Mouse (Mus musculus) G1E (cell line): ENCODE measurements around the gene Ptprg. TPM values are rescaled to one million over a fixed set of nuclear protein-coding genes. Genes with fewer than 3 reads are reported as not detected.

Source experiments
- ATAC-seq: 2 replicates; pipeline ENCODE4 v1.8.0; 2016; ENCODE audit warnings: mild to moderate bottlenecking; ENCODE audit not compliant: insufficient number of reproducible peaks, poor library complexity, low FRiP score, severe bottlenecking; ENCODE audit errors: extremely low read depth
- DNase-seq: peaks from one replicate; pipeline ENCODE4 v3.0.0; 2012; ENCODE audit warnings: low spot score
- H3K27me3 ChIP-seq: 2 replicates; pipeline ENCODE4 v1.6.1; 2012; ENCODE audit warnings: mild to moderate bottlenecking, low read length, inconsistent platforms; ENCODE audit not compliant: insufficient read depth
- H3K36me3 ChIP-seq: replicated peaks from 2 replicates; pipeline ENCODE3; 2012; ENCODE audit warnings: mild to moderate bottlenecking, inconsistent platforms
- H3K4me1 ChIP-seq: 2 replicates; pipeline ENCODE4 v1.6.1; 2012; ENCODE audit warnings: low read depth, low read length, inconsistent platforms, mixed read lengths; ENCODE audit not compliant: insufficient read depth
- H3K4me3 ChIP-seq: 2 replicates; pipeline ENCODE4 v1.5.1; 2012; ENCODE audit warnings: low read depth, mild to moderate bottlenecking, inconsistent platforms, low read length, moderate library complexity, mixed read lengths
- H3K9me3 ChIP-seq: replicated peaks from 2 replicates; pipeline ENCODE4 v1.6.1; 2012; ENCODE audit warnings: inconsistent platforms
- CTCF ChIP-seq: IDR thresholded peaks from 2 replicates; pipeline ENCODE4 v1.5.1; 2012; ENCODE audit warnings: low read depth, low read length, inconsistent platforms, mixed read lengths
- GATA1 ChIP-seq: IDR thresholded peaks from 2 replicates; pipeline ENCODE4 v1.6.1; 2012; ENCODE audit warnings: borderline replicate concordance, low read length, inconsistent platforms, mixed read lengths
- GATA2 ChIP-seq: IDR thresholded peaks from 2 replicates; pipeline ENCODE4 v1.6.1; 2012; ENCODE audit warnings: low read depth, low read length, inconsistent platforms, borderline replicate concordance
- POLR2AphosphoS5 ChIP-seq: IDR thresholded peaks from 2 replicates; pipeline ENCODE4 v1.6.1; 2012; ENCODE audit warnings: low read depth, low read length, inconsistent platforms; ENCODE audit not compliant: insufficient replicate concordance
- TAL1 ChIP-seq: conservative IDR thresholded peaks from 2 replicates; pipeline ENCODE4 v1.6.1; 2012; ENCODE audit warnings: low read depth, low read length, inconsistent platforms, mixed read lengths
- polyA plus RNA-seq: library from polyadenylated mRNA; stranded (reverse); fragments of >175 nt; gene quantifications from 2 replicates; pipeline ENCODE4 v1.2.3, GENCODE M21; 2012
- total RNA-seq, 2 experiments: library from RNA; stranded (forward) in 1 of 2; stranded (reverse) in 1 of 2; fragments of 200-1000 nt in 1 of 2; fragments of >200 nt in 1 of 2; fragmentation: Nextera tagmentation in 1 of 2; gene quantifications; 2 replicates each; pipeline ENCODE4 v1.2.3; 2014 to 2017

Gene Ptprg
- total and polyA plus RNA-seq, 3 experiments, result 0.05 TPM; not detected in 2

DNA sequence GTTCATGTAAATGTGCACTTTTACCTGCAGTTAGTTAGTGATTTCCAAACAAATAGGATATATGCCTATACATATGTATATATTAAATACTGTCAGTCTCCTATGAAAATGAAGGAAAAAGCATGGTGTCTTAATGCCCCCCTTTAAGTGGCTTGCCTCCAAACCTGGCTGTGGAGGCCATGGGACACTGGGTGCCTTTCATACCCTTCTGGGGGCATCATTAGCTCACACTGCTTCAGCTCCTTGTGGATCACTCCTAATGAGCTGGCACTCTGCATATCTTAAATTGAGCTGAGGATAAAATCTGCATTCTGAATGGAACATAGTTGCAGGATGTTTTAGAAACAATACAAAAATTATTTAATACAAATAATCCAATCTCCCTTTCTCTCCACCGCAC is 136.7 kb downstream of the Ptprg start:
- no peaks in the 10 kb centered on the region for H3K27me3 ChIP-seq
- no peak for DNase-seq
- no peak for ATAC-seq
- H3K4me3 ChIP-seq, result no peak overlapping the region
- H3K4me1 ChIP-seq, result no peaks in the 10 kb centered on the region
- H3K36me3 ChIP-seq, result no peaks in the 10 kb centered on the region
- TF ChIP-seq POLR2AphosphoS5, result no peak
- no peak for TF ChIP-seq GATA2
- no peak for TF ChIP-seq GATA1
- TF ChIP-seq TAL1, result no peak
- TF ChIP-seq CTCF, result no peak
- H3K9me3 ChIP-seq, result 0 out of 2 replicates have a peak, but pooled peaks cover 6% of the 10 kb centered on the region

DNA sequence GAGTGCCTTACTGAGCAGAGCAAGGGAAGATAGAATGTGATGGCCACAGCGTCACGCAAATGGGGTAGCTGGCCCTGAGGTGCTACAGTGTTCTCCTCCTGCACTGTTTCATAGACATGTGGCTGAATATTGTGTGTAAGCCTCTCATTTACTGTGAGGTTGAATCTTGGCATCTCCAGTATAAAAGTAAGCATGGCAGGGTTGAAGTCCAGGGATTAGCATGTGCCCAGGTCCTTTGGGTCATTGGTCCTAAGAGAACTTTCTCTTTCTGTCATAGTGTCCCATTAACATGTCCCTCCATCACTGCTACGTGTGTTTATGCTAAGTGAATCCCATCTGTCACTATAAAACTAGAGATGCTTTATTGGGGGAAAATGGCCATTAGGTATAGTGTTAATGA is 138.2 kb downstream of the Ptprg start:
- ATAC-seq (no peak), DNase-seq (no peak)
- Histone ChIP-seq H3K4me1 (no peaks in the 10 kb centered on the region), H3K27me3 (no peaks in the 10 kb centered on the region), H3K36me3 (no peaks in the 10 kb centered on the region), H3K4me3 (no peak overlapping the region), H3K9me3 (0 out of 2 replicates have a peak, but pooled peaks cover 8% of the 10 kb centered on the region)
- TF ChIP-seq POLR2AphosphoS5 (no peak), CTCF (no peak), GATA1 (no peak), GATA2 (no peak), TAL1 (no peak)

DNA sequence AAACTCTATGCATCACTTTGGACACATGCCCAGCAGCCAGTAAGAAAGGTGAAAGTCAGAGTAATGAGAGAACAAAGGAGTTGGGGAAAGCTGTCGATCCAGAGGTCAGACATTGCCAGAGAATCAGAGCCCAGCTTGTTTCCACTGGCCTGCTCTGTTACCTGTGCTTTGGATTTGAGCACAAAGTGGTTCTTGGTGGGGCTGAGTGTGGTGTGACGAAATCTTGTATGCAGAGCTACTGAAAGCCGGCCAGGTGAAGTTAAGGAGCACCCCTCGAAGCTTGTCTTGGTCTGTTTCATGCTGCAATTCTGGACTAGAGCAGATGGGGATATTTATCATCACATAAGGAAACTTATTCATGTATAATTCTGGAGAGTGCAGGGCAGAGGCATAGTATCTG is 145.5 kb downstream of the Ptprg start:
- Histone ChIP-seq H3K27me3 (no peaks in the 10 kb centered on the region), H3K36me3 (no peaks in the 10 kb centered on the region), H3K9me3 (peaks cover 9% of the 10 kb centered on the region), H3K4me1 (no peaks in the 10 kb centered on the region), H3K4me3 (no peak overlapping the region)
- no peak for TF ChIP-seq POLR2AphosphoS5
- no peak for TF ChIP-seq CTCF
- TF ChIP-seq TAL1, result no peak
- no peak for TF ChIP-seq GATA1
- no peak for TF ChIP-seq GATA2
- ATAC-seq (no peak), DNase-seq (no peak)

DNA sequence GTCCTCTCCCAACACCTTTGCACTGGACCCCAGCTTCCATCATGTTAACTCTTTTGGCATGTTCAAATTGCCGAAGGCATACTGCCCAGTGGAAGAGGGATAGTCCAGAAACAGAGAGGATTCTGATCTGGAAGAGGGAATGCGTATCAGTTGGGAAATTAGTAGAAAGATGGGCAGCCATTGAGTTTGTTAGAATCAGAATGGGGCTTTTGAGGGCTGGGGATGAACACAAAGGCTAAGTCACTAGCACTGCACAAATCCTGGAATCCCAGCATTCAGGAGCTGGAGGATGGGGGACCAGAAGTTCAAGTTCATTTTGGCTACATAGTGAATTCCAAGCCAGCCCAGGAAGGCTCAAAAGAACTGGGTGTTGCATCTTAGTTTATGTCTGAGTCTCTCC is 146.3 kb downstream of the Ptprg start:
- H3K27me3 ChIP-seq, result no peaks in the 10 kb centered on the region
- DNase-seq, result no peak
- TF ChIP-seq TAL1, result no peak
- no peak for TF ChIP-seq GATA1
- no peak for TF ChIP-seq POLR2AphosphoS5

DNA sequence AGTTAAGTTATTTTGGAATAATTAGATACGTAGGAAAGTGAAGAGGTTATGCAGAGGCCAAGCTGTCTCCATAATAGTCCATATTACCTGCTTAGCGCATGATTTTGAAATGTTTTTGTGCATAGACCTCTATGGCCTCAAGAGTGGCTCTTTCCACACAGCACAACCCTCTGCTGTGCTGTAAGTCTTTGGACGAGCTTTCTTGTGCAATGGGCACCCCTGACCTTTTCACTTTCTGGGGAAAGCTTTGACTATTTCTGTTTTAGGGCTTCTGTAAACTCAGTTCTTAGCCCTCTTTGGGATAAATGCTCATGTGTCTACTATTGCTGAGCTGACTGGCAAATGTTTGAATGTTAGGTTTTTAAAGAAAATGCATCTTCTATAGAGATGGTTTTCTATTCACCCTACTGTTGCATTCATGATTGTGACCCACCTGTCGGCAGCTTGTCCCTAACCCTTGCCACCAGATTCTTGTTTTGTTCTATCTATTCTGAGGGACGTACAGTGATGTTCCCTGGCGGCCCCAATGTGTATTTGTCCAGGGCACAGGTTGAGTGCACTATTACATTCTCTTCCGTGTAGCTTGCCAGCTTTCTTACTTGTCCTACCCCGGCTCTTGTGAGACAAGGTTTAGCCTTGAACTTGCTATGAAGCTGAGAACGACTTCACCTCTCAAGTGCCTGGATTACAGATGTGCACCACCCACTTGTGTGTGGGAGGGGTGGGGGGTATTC is 148.4 kb downstream of the Ptprg start:
- DNase-seq (no peak), ATAC-seq (no peak)
- no peak overlapping the region for H3K4me3 ChIP-seq
- peaks cover 9% of the 10 kb centered on the region for H3K9me3 ChIP-seq
- TF ChIP-seq GATA1, result no peak
- TF ChIP-seq GATA2, result no peak
- no peak for TF ChIP-seq POLR2AphosphoS5
- no peak for TF ChIP-seq TAL1
- TF ChIP-seq CTCF, result no peak
- no peaks in the 10 kb centered on the region for H3K4me1 ChIP-seq
- H3K27me3 ChIP-seq, result no peaks in the 10 kb centered on the region
- H3K36me3 ChIP-seq, result no peaks in the 10 kb centered on the region

More for the DNA sequence above, 146.3 kb downstream of the Ptprg start:
- ATAC-seq, result no peak
- H3K36me3 ChIP-seq, result no peaks in the 10 kb centered on the region
- no peaks in the 10 kb centered on the region for H3K4me1 ChIP-seq
- H3K9me3 ChIP-seq, result peaks cover 9% of the 10 kb centered on the region
- no peak overlapping the region for H3K4me3 ChIP-seq

DNA sequence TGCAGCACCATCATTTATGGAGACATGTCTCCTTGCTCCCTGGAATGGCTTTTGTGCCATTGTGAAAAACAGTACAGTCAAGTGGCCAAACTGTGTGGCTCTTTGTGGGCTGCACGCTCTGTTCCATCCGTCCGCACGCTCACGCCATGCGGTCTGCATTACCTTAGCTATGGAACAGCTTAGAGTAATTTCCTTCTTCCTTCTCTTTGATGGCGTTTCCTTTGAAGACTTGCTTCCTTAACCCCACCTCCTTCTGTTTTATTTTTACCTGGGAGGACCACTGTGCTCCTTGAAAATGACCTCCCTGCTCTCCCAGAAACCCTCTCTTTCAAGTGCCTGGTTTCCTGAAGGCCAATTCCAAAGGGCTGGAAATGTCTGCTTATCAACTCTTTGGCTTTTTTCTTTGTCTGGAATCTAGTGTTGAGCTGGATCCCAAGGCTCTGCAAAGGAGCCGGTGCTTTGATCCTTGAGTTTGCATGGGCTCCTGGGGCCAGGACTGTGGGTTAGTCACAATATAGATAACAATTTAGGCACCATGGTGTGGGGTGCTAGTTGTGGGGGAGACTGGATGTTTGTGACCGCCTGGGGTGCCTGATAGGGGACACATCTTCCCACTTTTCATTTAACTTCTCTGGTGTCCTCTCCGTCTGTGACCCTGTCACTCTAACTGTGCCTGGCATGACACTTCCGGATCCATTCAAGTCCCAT is 149.6 kb downstream of the Ptprg start:
- TF ChIP-seq CTCF (no peak), TAL1 (no peak), GATA2 (no peak), POLR2AphosphoS5 (no peak), GATA1 (no peak)
- Histone ChIP-seq H3K4me3 (no peak overlapping the region), H3K9me3 (peaks cover 5% of the 10 kb centered on the region; the same call in 1 of the 2 replicates), H3K27me3 (no peaks in the 10 kb centered on the region), H3K4me1 (no peaks in the 10 kb centered on the region), H3K36me3 (no peaks in the 10 kb centered on the region)
- DNase-seq (no peak), ATAC-seq (no peak)
